Mouse (Mus musculus) bone marrow, adult 2 months (tissue): Measurements from ENCODE around the gene 1700003E16Rik.

ENCODE experiments used
- CTCF ChIP-seq: fragments of 200-500 bp; IDR thresholded peaks from 2 replicates; pipeline ENCODE4 v1.5.1; 2011; ENCODE audit warnings: low read length, control low read depth; ENCODE audit not compliant: control insufficient read depth, insufficient read depth
- POLR2A ChIP-seq: fragments of 200-500 bp; IDR thresholded peaks from 2 replicates; pipeline ENCODE4 v1.6.1; 2011; ENCODE audit warnings: low read depth, mild to moderate bottlenecking, control low read depth, low read length, borderline replicate concordance; ENCODE audit not compliant: control insufficient read depth

DNA sequence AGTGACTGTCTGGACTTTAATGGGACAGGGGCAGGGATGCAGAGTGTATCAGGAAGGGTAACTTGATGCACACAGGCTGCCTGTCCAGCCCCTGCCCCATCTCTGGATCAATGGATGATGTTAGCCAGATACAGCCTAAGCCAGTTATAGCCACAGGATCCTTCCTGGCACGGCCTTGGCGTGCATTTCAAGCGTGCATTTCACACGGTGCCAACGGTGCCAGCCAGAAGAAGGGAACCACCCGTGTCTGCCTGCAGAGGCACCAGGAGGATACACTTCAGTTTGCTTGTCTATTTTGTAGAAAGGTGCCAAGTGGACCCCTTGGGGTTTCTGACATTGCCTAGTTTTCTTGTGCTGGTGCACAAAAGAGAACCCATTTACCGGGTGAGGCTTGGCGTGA, 16.2 kb upstream of the 1700003E16Rik start:
- TF ChIP-seq POLR2A (no peak), CTCF (no peak)
